In the genomic region with DNA sequence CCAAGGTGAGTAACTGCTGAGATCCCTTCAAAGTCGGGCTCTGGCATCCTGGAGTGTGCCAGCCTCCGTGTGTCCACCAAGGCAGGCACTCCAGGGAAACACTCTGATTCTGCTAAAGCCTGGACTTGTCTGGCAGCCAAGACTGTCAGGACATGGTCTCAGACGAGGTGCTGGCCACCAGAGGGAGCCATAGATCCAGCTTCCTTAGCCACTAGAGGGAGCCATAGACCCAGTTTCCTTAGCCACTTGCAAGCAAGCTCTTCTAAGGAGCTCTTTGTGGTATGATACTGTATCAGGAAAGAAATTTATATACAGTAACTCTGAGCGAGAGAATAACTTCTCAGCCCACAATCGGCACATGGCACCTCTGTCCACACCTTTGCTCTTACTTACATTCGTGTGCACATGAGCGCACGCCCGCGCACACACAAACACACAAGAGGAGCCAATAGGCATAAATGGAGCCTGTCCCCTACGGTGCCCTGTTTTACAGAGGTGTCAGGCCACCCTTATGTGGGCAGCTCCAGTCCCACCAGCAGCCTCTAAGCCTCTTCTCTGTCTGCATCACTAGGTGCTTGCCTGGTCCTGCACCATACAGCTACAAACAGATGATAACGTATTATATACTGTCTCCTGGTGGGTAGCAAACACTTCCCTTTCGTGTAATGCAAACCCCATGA, we compare ENCODE assay signal across 8 mouse cellular contexts. TPM values are rescaled to one million over a fixed set of nuclear protein-coding genes. Genes with fewer than 3 reads are reported as not detected.
DNase-seq lines count a peak whose midpoint lies in the region; ATAC-seq and TF ChIP-seq lines count a peak whose summit lies in the region.

No protein-coding gene starts in this region.

- TF ChIP-seq CTCF in bone marrow, adult 2 months (IDR thresholded peaks at IDR 0.05; ENCODE audit: control insufficient read depth, insufficient read depth, low read length) = peak; percentile 100
- peak; percentile 100 for TF ChIP-seq CTCF in midbrain, postnatal 0 days (IDR thresholded peaks at IDR 0.05)

- TF ChIP-seq POLR2A in bone marrow, adult 2 months (IDR thresholded peaks at IDR 0.05; ENCODE audit: borderline replicate concordance, control insufficient read depth, low read depth, low read length) = no peak

- H3K27me3 ChIP-seq in embryonic facial prominence, embryonic 15.5 days = no peaks in the 10 kb centered on the region
- H3K27me3 ChIP-seq in limb, embryonic 13.5 days = 0 out of 2 replicates have a peak, but pooled peaks cover 2% of the 10 kb centered on the region
- H3K27me3 ChIP-seq in midbrain, postnatal 0 days (ENCODE audit: insufficient read depth, low read length) = no peaks in the 10 kb centered on the region

- H3K4me2 ChIP-seq in embryonic facial prominence, embryonic 15.5 days (replicated peaks) = no peak overlapping the region
- H3K4me2 ChIP-seq in limb, embryonic 13.5 days (replicated peaks) = no peak overlapping the region
- H3K4me2 ChIP-seq in midbrain, postnatal 0 days (ENCODE audit: low read depth, low read length, poor library complexity, severe bottlenecking) = no peak overlapping the region

- H3K9me3 ChIP-seq in embryonic facial prominence, embryonic 15.5 days (replicated peaks) = no peaks in the 10 kb centered on the region
- no peaks in the 10 kb centered on the region for H3K9me3 ChIP-seq in limb, embryonic 13.5 days
- no peaks in the 10 kb centered on the region for H3K9me3 ChIP-seq in midbrain, postnatal 0 days (ENCODE audit: low read length)

- no peaks in the 10 kb centered on the region for H3K4me1 ChIP-seq in bone marrow, adult 2 months (ENCODE audit: control insufficient read depth, insufficient read depth, low read length)
- H3K4me1 ChIP-seq in embryonic facial prominence, embryonic 15.5 days = peaks cover 32% of the 10 kb centered on the region
- peaks cover 54% of the 10 kb centered on the region for H3K4me1 ChIP-seq in limb, embryonic 13.5 days
- no peaks in the 10 kb centered on the region; the same call in 1 of the 2 replicates for H3K4me1 ChIP-seq in midbrain, postnatal 0 days (ENCODE audit: insufficient read depth, low read length)

- H3K36me3 ChIP-seq in embryonic facial prominence, embryonic 15.5 days = no peaks in the 10 kb centered on the region
- H3K36me3 ChIP-seq in limb, embryonic 13.5 days = no peaks in the 10 kb centered on the region
- no peaks in the 10 kb centered on the region for H3K36me3 ChIP-seq in midbrain, postnatal 0 days (ENCODE audit: insufficient read depth, low read length)

- ATAC-seq in embryonic facial prominence, embryonic 15.5 days (ENCODE audit: insufficient number of reproducible peaks, low FRiP score, low TSS enrichment, low read depth) = peak; percentile 52; the same call in 1 of the 2 replicates
- ATAC-seq in limb, embryonic 13.5 days (ENCODE audit: low FRiP score, low read depth) = peak; percentile 48
- peak; percentile 81 for ATAC-seq in midbrain, postnatal 0 days (ENCODE audit: low FRiP score)

- WGBS in bone marrow, adult 2 months = 47% methylated on average over 13 of the region's 13 CpGs
- WGBS in embryonic facial prominence, embryonic 15.5 days = 46% methylated on average over 13 of the region's 13 CpGs
- WGBS in limb, embryonic 13.5 days = 46% methylated on average over 13 of the region's 13 CpGs
- WGBS in midbrain, postnatal 0 days = 42% methylated on average over 13 of the region's 13 CpGs

- no peak overlapping the region for H3K27ac ChIP-seq in bone marrow, adult 2 months (ENCODE audit: control insufficient read depth, insufficient read depth, low read depth, low read length, poor library complexity)
- peak overlapping the region; percentile 55 for H3K27ac ChIP-seq in embryonic facial prominence, embryonic 15.5 days (replicated peaks)
- peak overlapping the region; percentile 73 for H3K27ac ChIP-seq in limb, embryonic 13.5 days
- H3K27ac ChIP-seq in midbrain, postnatal 0 days (ENCODE audit: low read depth, low read length) = no peak overlapping the region

- peak; percentile 85 for DNase-seq in A20 (ENCODE audit: low read depth, low spot score)
- DNase-seq in heart, adult 9 months (ENCODE audit: low spot score in 2 of 2) = peak; percentile 73 to 92
- peak; percentile 98 for DNase-seq in kidney, adult 9 months
- DNase-seq in midbrain, postnatal 0 days (ENCODE audit: low spot score) = peak; percentile 94
- peak; percentile 85 to 89 for DNase-seq in spleen, postnatal 10 days (ENCODE audit: low spot score in 2 of 2)

- no peak overlapping the region for H3K9ac ChIP-seq in embryonic facial prominence, embryonic 15.5 days
- H3K9ac ChIP-seq in limb, embryonic 13.5 days = no peak overlapping the region
- H3K9ac ChIP-seq in midbrain, postnatal 0 days (replicated peaks; ENCODE audit: low read length, poor library complexity, severe bottlenecking) = no peak overlapping the region

- no peak overlapping the region for H3K4me3 ChIP-seq in bone marrow, adult 2 months (replicated peaks; ENCODE audit: control insufficient read depth, low read depth, low read length)
- no peak overlapping the region for H3K4me3 ChIP-seq in embryonic facial prominence, embryonic 15.5 days (replicated peaks)
- H3K4me3 ChIP-seq in limb, embryonic 13.5 days = no peak overlapping the region
- H3K4me3 ChIP-seq in midbrain, postnatal 0 days (ENCODE audit: low read depth, low read length) = no peak overlapping the region

RNA-seq across cellular contexts. Expression of a gene that starts 35.6 kb away (rescaled TPM):
- 2.6 and 3.4 TPM in 2 replicates for polyA plus RNA-seq in bone marrow, adult 2 months (2011; ENCODE audit: insufficient read depth, insufficient read length, low replicate concordance, missing spikeins)
- polyA plus RNA-seq in embryonic facial prominence, embryonic 15.5 days (2015; fragmentation: Nextera tagmentation; extraction: Ambion mirVana) = 85.6 and 86.5 TPM in 2 replicates
- 79.0 and 87.8 TPM in 2 replicates for polyA plus RNA-seq in limb, embryonic 13.5 days (2015; fragmentation: Nextera tagmentation; extraction: Ambion mirVana)
- 27.7 and 30.3 TPM in 2 replicates for total RNA-seq in midbrain, postnatal 0 days (2014; rRNA removed)
- polyA plus RNA-seq in midbrain, postnatal 0 days (2015; fragmentation: Nextera tagmentation; extraction: Ambion mirVana) = 14.6 and 15.4 TPM in 2 replicates

Comparison
In these comparisons a context has a peak if more than half of its experiments do, and no peak if none do; other contexts are left out.
1. H3K27ac ChIP-seq: peak in embryonic facial prominence, embryonic 15.5 days (single experiment) and limb, embryonic 13.5 days (single experiment); none in bone marrow, adult 2 months (single experiment) and midbrain, postnatal 0 days (single experiment).
2. Peak in every context shown above with its lines, with median percentiles within 50 percentile points of each other: DNase-seq and ATAC-seq.